Mouse (Mus musculus) liver, embryonic 14.5 days (tissue): ENCODE results near the gene Asah2. TPM values are rescaled to one million over a fixed set of nuclear protein-coding genes. Genes with fewer than 3 reads are reported as not detected.
A peak's percentile ranks its signal among the peaks of the same experiment; 100 is the strongest.

Experiments
- ATAC-seq: fragments of 200-750 bp; cut with Nextera tagmentation; 2 replicates; pipeline ENCODE4 v1.8.0; 2017; ENCODE audit warnings: moderate number of reproducible peaks, mild to moderate bottlenecking, moderate library complexity; ENCODE audit not compliant: insufficient read depth
- DNase-seq, 3 experiments: peaks; one replicate each; pipeline ENCODE4 v3.0.0-alpha.2; 2012 to 2013; ENCODE audit warnings: low read depth in 3 of 3, low spot score in 3 of 3
- H3K27ac ChIP-seq: fragments of 300-500 bp; sonication (generic); 2 replicates; pipeline ENCODE4 v1.5.1; 2014; ENCODE audit warnings: moderate library complexity, mild to moderate bottlenecking, control low read depth, inconsistent platforms
- H3K27me3 ChIP-seq: fragments of 300-500 bp; sonication (generic); 2 replicates; pipeline ENCODE4 v1.6.1; 2014; ENCODE audit warnings: mild to moderate bottlenecking, low read length, moderate library complexity; ENCODE audit not compliant: control insufficient read depth, insufficient read depth
- H3K36me3 ChIP-seq: fragments of 300-500 bp; sonication (generic); replicated peaks from 2 replicates; pipeline ENCODE4 v1.6.1; 2014; ENCODE audit warnings: low read depth; ENCODE audit not compliant: control insufficient read depth, insufficient read depth
- H3K4me1 ChIP-seq, 2 experiments: fragments of 200-500 bp in 1 of 2; fragments of 300-500 bp in 1 of 2; sonication (generic) in 1 of 2; replicated peaks; 2 replicates each; pipeline ENCODE4 v1.6.1; 2012 to 2014; ENCODE audit warnings: antibody characterized with exemption in 1 of 2, inconsistent platforms in 1 of 2, low read length in 1 of 2; ENCODE audit not compliant: control insufficient read depth in 2 of 2, insufficient read depth in 2 of 2
- H3K4me2 ChIP-seq: fragments of 300-500 bp; sonication (generic); 2 replicates; pipeline ENCODE4 v1.6.1; 2014; ENCODE audit warnings: low read depth, mild to moderate bottlenecking, control low read depth, moderate library complexity
- H3K4me3 ChIP-seq, 2 experiments: fragments of 200-500 bp in 1 of 2; fragments of 300-500 bp in 1 of 2; sonication (generic) in 1 of 2; 2 replicates each; pipeline ENCODE4 v1.5.1; 2012 to 2014; ENCODE audit warnings: low read depth in 2 of 2, low read length in 2 of 2, mild to moderate bottlenecking in 2 of 2, control low read depth in 1 of 2, inconsistent platforms in 1 of 2, moderate library complexity in 1 of 2; ENCODE audit not compliant: insufficient read depth in 1 of 2
- H3K9ac ChIP-seq: fragments of 300-500 bp; sonication (generic); replicated peaks from 2 replicates; pipeline ENCODE4 v1.6.1; 2014; ENCODE audit warnings: mild to moderate bottlenecking, control low read depth, moderate library complexity
- H3K9me3 ChIP-seq: fragments of 300-500 bp; sonication (generic); 2 replicates; pipeline ENCODE4 v1.6.1; 2016; ENCODE audit warnings: low read length, mixed read lengths; ENCODE audit not compliant: control insufficient read depth
- CTCF ChIP-seq: IDR thresholded peaks from 2 replicates; pipeline ENCODE4 v1.5.1; 2016; ENCODE audit warnings: antibody characterized with exemption, low read depth, control low read depth
- EP300 ChIP-seq: IDR thresholded peaks from 2 replicates; pipeline ENCODE4 v1.6.1; 2016; ENCODE audit warnings: antibody characterized with exemption, low read depth
- WGBS: fragments of 180-500 bp; shearing (Covaris S2); extraction: QIAGEN DNeasy Blood & Tissue Kit; methylation state at CpG from one replicate; pipeline ENCODE4 v1.1.7; 2014; ENCODE audit not compliant: insufficient replicate concordance; 5-methylcytosine and 5-hydroxymethylcytosine counted together
- polyA plus RNA-seq, 2 experiments: library from polyadenylated mRNA; depleted of rRNA in 1 of 2; stranded (reverse) in 1 of 2; unstranded in 1 of 2; fragments of >200 nt; fragmentation: Nextera tagmentation in 1 of 2; extraction: Ambion mirVana in 1 of 2; gene quantifications; 2 replicates each; pipeline versions ENCODE4 v1.2.1 to v1.2.3; 2012 to 2014

Gene Asah2
- polyA plus RNA-seq, 2 experiments: 0.29 to 0.78 TPM

DNA sequence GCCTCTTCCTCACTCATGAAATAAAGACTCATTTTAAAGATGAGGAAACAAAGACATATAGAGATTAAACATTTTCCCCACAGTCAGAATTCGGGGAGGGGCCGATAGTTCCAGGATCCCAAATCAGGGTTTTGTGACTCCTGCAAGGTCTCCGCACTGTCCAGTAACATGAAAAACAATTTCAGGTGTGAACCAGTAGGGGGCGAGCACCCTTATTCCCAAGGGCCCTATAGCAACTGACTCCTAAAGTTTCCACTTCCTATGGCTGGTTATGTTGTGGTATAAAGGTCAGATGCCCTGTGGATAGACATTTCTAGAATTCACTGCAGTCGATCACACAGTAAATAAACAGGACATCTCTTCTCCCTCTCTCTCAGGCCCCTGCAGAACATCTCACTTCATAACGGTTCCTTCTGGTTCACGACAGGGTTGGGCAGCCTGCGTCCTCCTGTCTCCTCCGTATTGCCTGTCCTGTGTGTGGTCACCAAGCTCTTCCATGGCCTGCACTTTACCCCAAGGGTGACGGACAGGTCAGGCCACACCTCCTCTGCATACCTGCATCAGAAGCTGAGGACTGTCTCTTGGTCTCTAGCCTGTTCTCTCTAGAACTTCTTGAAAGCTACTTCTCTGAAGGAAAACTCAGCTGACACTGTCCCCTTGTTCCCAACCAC lies 19.3 kb upstream of the Asah2 start:
- Histone ChIP-seq H3K4me3 (no peak overlapping the region), H3K27me3 (no peaks in the 10 kb centered on the region), H3K4me1 (no peaks in the 10 kb centered on the region; a peak in 1 of 4 replicates), H3K27ac (no peak overlapping the region), H3K4me2 (no peak overlapping the region), H3K9ac (no peak overlapping the region), H3K9me3 (no peaks in the 10 kb centered on the region), H3K36me3 (peaks cover 22% of the 10 kb centered on the region)
- TF ChIP-seq EP300 (no peak), CTCF (peak; percentile 70)
- WGBS: 71% methylated on average over 10 of the region's 10 CpGs
- no peak for DNase-seq
- ATAC-seq: peak; percentile 21; the same call in 1 of the 2 replicates

GRCm38 (mm10) chr19:32124155-32124554 lies 16.1 kb upstream of the Asah2 start:
- peaks cover 15% of the 10 kb centered on the region for H3K36me3 ChIP-seq
- no peak overlapping the region for H3K4me2 ChIP-seq
- WGBS: 80% methylated on average over 9 of the region's 9 CpGs

DNA sequence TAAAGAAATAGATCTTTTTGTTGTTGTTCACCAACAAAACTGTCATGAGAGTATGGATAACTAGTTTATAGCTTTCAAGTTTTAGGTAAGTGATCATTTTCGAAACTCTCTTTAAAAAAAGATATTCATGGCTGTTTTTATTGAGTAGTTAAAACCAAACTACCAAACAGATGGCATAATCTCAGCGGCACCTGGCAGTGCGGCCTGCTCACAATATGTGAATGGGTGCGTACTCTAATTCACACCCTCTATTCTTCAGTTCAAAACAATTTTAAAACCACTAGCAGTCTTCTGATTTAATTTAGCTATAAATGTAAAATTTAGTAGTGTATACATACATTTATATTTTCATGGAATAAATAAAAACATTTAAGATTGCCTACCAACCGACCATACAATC lies 15.2 kb upstream of the Asah2 start:
- no peaks in the 10 kb centered on the region; a peak in 1 of 4 replicates for H3K4me1 ChIP-seq
- no peak for DNase-seq
- WGBS: 88% methylated on average over 5 of the region's 5 CpGs

More at GRCm38 (mm10) chr19:32124155-32124554, 16.1 kb upstream of the Asah2 start:
- Histone ChIP-seq H3K9ac (no peak overlapping the region), H3K27me3 (no peaks in the 10 kb centered on the region), H3K27ac (no peak overlapping the region), H3K4me3 (no peak overlapping the region), H3K9me3 (no peaks in the 10 kb centered on the region), H3K4me1 (no peaks in the 10 kb centered on the region; a peak in 1 of 4 replicates)
- no peak for ATAC-seq
- TF ChIP-seq CTCF: no peak
- TF ChIP-seq EP300: no peak
- no peak for DNase-seq

GRCm38 (mm10) chr19:32120798-32121197 lies 12.8 kb upstream of the Asah2 start:
- Histone ChIP-seq H3K27ac (no peak overlapping the region), H3K4me2 (no peak overlapping the region), H3K27me3 (no peaks in the 10 kb centered on the region), H3K9me3 (no peaks in the 10 kb centered on the region), H3K4me3 (no peak overlapping the region), H3K36me3 (peaks cover 15% of the 10 kb centered on the region), H3K4me1 (no peaks in the 10 kb centered on the region), H3K9ac (no peak overlapping the region)
- WGBS: 81% methylated on average over 1 of the region's 1 CpGs
- DNase-seq: no peak
- TF ChIP-seq CTCF (no peak), EP300 (no peak)
- no peak for ATAC-seq

More for the DNA sequence above, 15.2 kb upstream of the Asah2 start:
- Histone ChIP-seq H3K27ac (no peak overlapping the region), H3K4me2 (no peak overlapping the region), H3K9ac (no peak overlapping the region), H3K27me3 (no peaks in the 10 kb centered on the region), H3K4me3 (no peak overlapping the region), H3K36me3 (peaks cover 15% of the 10 kb centered on the region), H3K9me3 (no peaks in the 10 kb centered on the region)
- ATAC-seq: no peak
- TF ChIP-seq EP300: no peak
- no peak for TF ChIP-seq CTCF

- ATAC-seq (no peak), DNase-seq (no peak)
- H3K4me3 ChIP-seq: no peak overlapping the region
- no peaks in the 10 kb centered on the region for H3K27me3 ChIP-seq
- H3K4me1 ChIP-seq: no peaks in the 10 kb centered on the region
- no peak overlapping the region for H3K4me2 ChIP-seq
- peaks cover 9% of the 10 kb centered on the region for H3K36me3 ChIP-seq
- 71% methylated on average over 2 of the region's 2 CpGs for WGBS
- H3K27ac ChIP-seq: no peak overlapping the region
- TF ChIP-seq EP300 (no peak), CTCF (no peak)
- no peak overlapping the region for H3K9ac ChIP-seq
- no peaks in the 10 kb centered on the region for H3K9me3 ChIP-seq
Measured at GRCm38 (mm10) chr19:32119666-32120065, 11.7 kb upstream of the Asah2 start.
